Mouse (Mus musculus) midbrain, embryonic 14.5 days (tissue): ENCODE measurements around the gene Pde4a. TPM values are rescaled to one million over a fixed set of nuclear protein-coding genes. Genes with fewer than 3 reads are reported as not detected.

Experiments used
- ATAC-seq: fragments of 200-750 bp; cut with Nextera tagmentation; 2 replicates; pipeline ENCODE4 v1.8.0; 2017; ENCODE audit warnings: moderate number of reproducible peaks, moderate library complexity; ENCODE audit not compliant: low FRiP score, low TSS enrichment
- DNase-seq: peaks from one replicate; pipeline ENCODE4 v3.0.0-alpha.2; 2015
- H3K27ac ChIP-seq: fragments of 300-500 bp; sonication (generic); replicated peaks from 2 replicates; pipeline ENCODE4 v1.5.1; 2014; ENCODE audit warnings: mild to moderate bottlenecking, low read depth, low read length, moderate library complexity
- H3K27me3 ChIP-seq: fragments of 300-500 bp; sonication (generic); 2 replicates; pipeline ENCODE4 v1.6.1; 2014; ENCODE audit warnings: low read length, control low read depth, mixed read lengths; ENCODE audit not compliant: control insufficient read depth, insufficient read depth
- H3K36me3 ChIP-seq: fragments of 300-500 bp; sonication (generic); 2 replicates; pipeline ENCODE4 v1.6.1; 2014; ENCODE audit warnings: low read length, control low read depth; ENCODE audit not compliant: control insufficient read depth, insufficient read depth
- H3K4me1 ChIP-seq: fragments of 300-500 bp; sonication (generic); 2 replicates; pipeline ENCODE4 v1.6.1; 2014; ENCODE audit warnings: mild to moderate bottlenecking, antibody characterized with exemption, low read length, control low read depth; ENCODE audit not compliant: control insufficient read depth, insufficient read depth
- H3K4me2 ChIP-seq: fragments of 300-500 bp; sonication (generic); 2 replicates; pipeline ENCODE4 v1.6.1; 2014; ENCODE audit warnings: mild to moderate bottlenecking, low read length, moderate library complexity
- H3K4me3 ChIP-seq: fragments of 300-500 bp; sonication (generic); replicated peaks from 2 replicates; pipeline ENCODE4 v1.5.1; 2014; ENCODE audit warnings: low read depth, low read length
- H3K9ac ChIP-seq: fragments of 300-500 bp; sonication (generic); replicated peaks from 2 replicates; pipeline ENCODE4 v1.6.1; 2014; ENCODE audit warnings: mild to moderate bottlenecking, low read length, moderate library complexity
- H3K9me3 ChIP-seq: fragments of 300-500 bp; sonication (generic); 2 replicates; pipeline ENCODE4 v1.6.1; 2016; ENCODE audit warnings: low read length, control low read depth, mixed read lengths; ENCODE audit not compliant: control insufficient read depth
- WGBS: fragments of 180-500 bp; shearing (Covaris S2); extraction: QIAGEN DNeasy Blood & Tissue Kit; methylation state at CpG from one replicate; pipeline ENCODE4 v1.1.7; 2014; 5-methylcytosine and 5-hydroxymethylcytosine counted together
- polyA plus RNA-seq: library from polyadenylated mRNA; unstranded; fragments of >200 nt; fragmentation: Nextera tagmentation; extraction: Ambion mirVana; gene quantifications from 2 replicates; pipeline ENCODE4 v1.2.1, GENCODE M21; 2014

The Pde4a gene
- polyA plus RNA-seq, 1 experiment from 2014 or later, result 28.4 TPM

GRCm38 (mm10) chr9:21141922-21142321, 23.6 kb upstream of the Pde4a start:
- DNase-seq, result no peak
- no peaks in the 10 kb centered on the region for H3K4me1 ChIP-seq
- ATAC-seq, result no peak
- H3K9ac ChIP-seq, result no peak overlapping the region
- no peaks in the 10 kb centered on the region for H3K27me3 ChIP-seq
- H3K9me3 ChIP-seq, result no peaks in the 10 kb centered on the region
- H3K27ac ChIP-seq, result no peak overlapping the region
- H3K4me2 ChIP-seq, result no peak overlapping the region
- H3K4me3 ChIP-seq, result no peak overlapping the region
- peaks cover 80% of the 10 kb centered on the region for H3K36me3 ChIP-seq
- 94% methylated on average over 14 of the region's 14 CpGs for WGBS

GRCm38 (mm10) chr9:21144361-21144760, 21.2 kb upstream of the Pde4a start:
- H3K4me1 ChIP-seq, result peaks cover 18% of the 10 kb centered on the region
- H3K27ac ChIP-seq, result no peak overlapping the region
- no peaks in the 10 kb centered on the region for H3K27me3 ChIP-seq
- no peak for DNase-seq
- no peak for ATAC-seq
- peaks cover 70% of the 10 kb centered on the region for H3K36me3 ChIP-seq
- H3K4me2 ChIP-seq, result no peak overlapping the region
- H3K9me3 ChIP-seq, result no peaks in the 10 kb centered on the region
- no peak overlapping the region for H3K4me3 ChIP-seq
- H3K9ac ChIP-seq, result no peak overlapping the region
- 95% methylated on average over 3 of the region's 3 CpGs for WGBS

GRCm38 (mm10) chr9:21145431-21145830, 20.1 kb upstream of the Pde4a start:
- ATAC-seq, result no peak
- Histone ChIP-seq H3K27me3 (no peaks in the 10 kb centered on the region), H3K4me3 (no peak overlapping the region), H3K36me3 (peaks cover 60% of the 10 kb centered on the region), H3K27ac (no peak overlapping the region), H3K4me2 (no peak overlapping the region), H3K9ac (no peak overlapping the region), H3K9me3 (no peaks in the 10 kb centered on the region), H3K4me1 (peaks cover 18% of the 10 kb centered on the region)
- DNase-seq, result no peak
- WGBS, result 97% methylated on average over 4 of the region's 4 CpGs

GRCm38 (mm10) chr9:21146722-21147121, 18.8 kb upstream of the Pde4a start:
- WGBS, result 55% methylated on average over 10 of the region's 10 CpGs
- peaks cover 18% of the 10 kb centered on the region for H3K4me1 ChIP-seq
- no peak overlapping the region for H3K9ac ChIP-seq
- no peak for ATAC-seq
- H3K36me3 ChIP-seq, result peaks cover 47% of the 10 kb centered on the region
- H3K4me2 ChIP-seq, result no peak overlapping the region; the same call in 1 of the 2 replicates
- H3K27me3 ChIP-seq, result no peaks in the 10 kb centered on the region
- no peak overlapping the region for H3K4me3 ChIP-seq
- no peak overlapping the region for H3K27ac ChIP-seq
- DNase-seq, result no peak
- H3K9me3 ChIP-seq, result no peaks in the 10 kb centered on the region

- no peak for DNase-seq
- no peak for ATAC-seq
- Histone ChIP-seq H3K4me3 (0 out of 2 replicates have a peak overlapping the region, but pooled peaks have one; percentile 84), H3K9me3 (no peaks in the 10 kb centered on the region), H3K4me1 (peaks cover 18% of the 10 kb centered on the region), H3K9ac (peak overlapping the region; percentile 17; the same call in 1 of the 2 replicates), H3K4me2 (peak overlapping the region; percentile 76), H3K27me3 (peaks cover 9% of the 10 kb centered on the region; the same call in 1 of the 2 replicates), H3K27ac (no peak overlapping the region), H3K36me3 (peaks cover 30% of the 10 kb centered on the region)
These were observed 17.1 kb upstream of the Pde4a start for GRCm38 (mm10) chr9:21148427-21148826.

GRCm38 (mm10) chr9:21149077-21149653, 16.3 kb upstream of the Pde4a start:
- Histone ChIP-seq H3K27me3 (peaks cover 9% of the 10 kb centered on the region; the same call in 1 of the 2 replicates), H3K4me1 (peaks cover 18% of the 10 kb centered on the region), H3K27ac (peak overlapping the region; percentile 62), H3K4me3 (peak overlapping the region; percentile 84), H3K36me3 (peaks cover 22% of the 10 kb centered on the region), H3K9me3 (no peaks in the 10 kb centered on the region), H3K4me2 (peak overlapping the region; percentile 76), H3K9ac (peak overlapping the region; percentile 79)
- WGBS, result 12% methylated on average over 8 of the region's 8 CpGs
- ATAC-seq (no peak), DNase-seq (no peak)

- Histone ChIP-seq H3K27me3 (peaks cover 9% of the 10 kb centered on the region; the same call in 1 of the 2 replicates), H3K4me1 (peaks cover 18% of the 10 kb centered on the region), H3K9ac (peak within 1 kb of the TSS; percentile 79), H3K9me3 (no peaks in the 10 kb centered on the region), H3K27ac (peak within 1 kb of the TSS; percentile 62), H3K4me2 (peak within 1 kb of the TSS; percentile 76), H3K4me3 (peak within 1 kb of the TSS; percentile 84), H3K36me3 (peaks cover 17% of the 10 kb centered on the region)
- DNase-seq (peak; percentile 98), ATAC-seq (peak; percentile 96)
- 4% methylated on average over 56 of the region's 56 CpGs for WGBS
These were observed 15.7 kb upstream of the Pde4a start, which contains the start of gene Cdc37 for GRCm38 (mm10) chr9:21149654-21150419. Gene Cdc37 (minus strand): TSS chr9:21149982.

GRCm38 (mm10) chr9:21152715-21153114, 12.8 kb upstream of the Pde4a start:
- H3K27me3 ChIP-seq, result peaks cover 9% of the 10 kb centered on the region; the same call in 1 of the 2 replicates
- ATAC-seq (no peak), DNase-seq (peak; percentile 73)
- no peaks in the 10 kb centered on the region for H3K36me3 ChIP-seq
- no peak overlapping the region for H3K9ac ChIP-seq
- no peak overlapping the region for H3K4me3 ChIP-seq
- peaks cover 16% of the 10 kb centered on the region for H3K4me1 ChIP-seq
- H3K27ac ChIP-seq, result no peak overlapping the region
- WGBS, result 3% methylated on average over 11 of the region's 11 CpGs
- no peaks in the 10 kb centered on the region for H3K9me3 ChIP-seq
- H3K4me2 ChIP-seq, result peak overlapping the region; percentile 30
